Mouse (Mus musculus): ENCODE results near the gene Khk.
"Not testable (repeated sequence)": the region's sequence is repeated elsewhere in the genome, so short reads cannot be mapped to it uniquely, and the experiment has no call there.

Khk gene

GRCm38 (mm10) chr5:30921256-30922033 is at the start of gene Khk:
Gene Khk, plus strand, starts transcription at chr5:30921431.
- DNase-seq (ENCODE audit: low spot score in 2 of 2), result peak; percentile 90 to 97

- DNase-seq (ENCODE audit: low spot score in 2 of 2), result no peak
Measured at GRCm38 (mm10) chr5:30872574-30872973, 48.7 kb upstream of the Khk start.

GRCm38 (mm10) chr5:30874365-30874764 is 46.9 kb upstream of the Khk start:
- DNase-seq (ENCODE audit: low spot score in 2 of 2), result no peak

- DNase-seq (ENCODE audit: low spot score in 2 of 2), result no peak
Measured at GRCm38 (mm10) chr5:30878616-30879015, 42.6 kb upstream of the Khk start.

- no peak for DNase-seq (ENCODE audit: low spot score in 2 of 2)
Measured at GRCm38 (mm10) chr5:30879347-30879943, 41.8 kb upstream of the Khk start.

- DNase-seq (ENCODE audit: low spot score in 2 of 2), result not testable (repeated sequence)
Measured at GRCm38 (mm10) chr5:30881839-30882238, 39.4 kb upstream of the Khk start.

- no peak for DNase-seq (ENCODE audit: low spot score in 2 of 2)
Measured at GRCm38 (mm10) chr5:30886209-30886608, 35.0 kb upstream of the Khk start.

GRCm38 (mm10) chr5:30886731-30887130 is 34.5 kb upstream of the Khk start:
- no peak for DNase-seq (ENCODE audit: low spot score in 2 of 2)

- peak; percentile 44 to 68 for DNase-seq (ENCODE audit: low spot score in 2 of 2)
Measured at GRCm38 (mm10) chr5:30887331-30887761, 33.9 kb upstream of the Khk start.

- DNase-seq (ENCODE audit: low spot score in 2 of 2), result peak; percentile 74 to 91
Measured at GRCm38 (mm10) chr5:30887858-30888336, 33.3 kb upstream of the Khk start.

- DNase-seq (ENCODE audit: low spot score in 2 of 2), result peak; percentile 93 to 97
Measured at GRCm38 (mm10) chr5:30888337-30889087, 32.7 kb upstream of the Khk start, which contains the start of gene Agbl5. Gene Agbl5, plus strand, starts transcription at chr5:30888694.

GRCm38 (mm10) chr5:30889088-30889754 is 32.0 kb upstream of the Khk start:
- no peak for DNase-seq (ENCODE audit: low spot score in 2 of 2)

- DNase-seq (ENCODE audit: low spot score in 2 of 2), result no peak
Measured at GRCm38 (mm10) chr5:30890375-30890774, 30.9 kb upstream of the Khk start.

GRCm38 (mm10) chr5:30901860-30902259 is 19.4 kb upstream of the Khk start:
- no peak for DNase-seq (ENCODE audit: low spot score in 2 of 2)

- DNase-seq (ENCODE audit: low spot score in 2 of 2), result peak; percentile 84 to 92
Measured at GRCm38 (mm10) chr5:30907413-30908059, 13.7 kb upstream of the Khk start, which contains the start of gene Ost4. Gene Ost4, minus strand, starts transcription at chr5:30907788.

GRCm38 (mm10) chr5:30908426-30909299 is 12.6 kb upstream of the Khk start:
- DNase-seq (ENCODE audit: low spot score in 2 of 2), result no peak

GRCm38 (mm10) chr5:30909300-30909659 is 12.0 kb upstream of the Khk start:
- DNase-seq (ENCODE audit: low spot score in 2 of 2), result no peak

GRCm38 (mm10) chr5:30909863-30910262 is 11.4 kb upstream of the Khk start:
- no peak for DNase-seq (ENCODE audit: low spot score in 2 of 2)

GRCm38 (mm10) chr5:30910481-30910880 is 10.8 kb upstream of the Khk start:
- DNase-seq (ENCODE audit: low spot score in 2 of 2), result no peak

GRCm38 (mm10) chr5:30912156-30912555 is 9.1 kb upstream of the Khk start:
- DNase-seq (ENCODE audit: low spot score in 2 of 2), result no peak

All from cerebellum, postnatal 4 days (tissue).